Comparison of ENCODE assay signal across 41 mouse cellular contexts in genomic region chr13:24771482-24771881, GRCm38 (mm10). TPM values are rescaled to one million over a fixed set of nuclear protein-coding genes. Genes with fewer than 3 reads are reported as not detected.
"Had no signal": no experiment of that assay in that cellular context is flagged by ENCODE, and none has a peak within 500 bp of the region (broad histone marks: within the 10 kb centered on the region; RNA-seq: fewer than 3 reads in every experiment).

No protein-coding gene starts in this region.

RNA-seq across cellular contexts. Expression of gene Armh2, which starts 30.4 kb away (rescaled TPM):
- total RNA-seq: heart, postnatal 10 days; heart, postnatal 14 days; heart, postnatal 25 days; heart, postnatal 36 days; heart, postnatal 4 days; hematopoietic stem cell, adult 5-6 weeks; hindbrain, postnatal 0 days; layer of hippocampus, adult 18-20 months; layer of hippocampus, adult 2 months; layer of hippocampus, adult 8-10 months; layer of hippocampus, postnatal 10 days; layer of hippocampus, postnatal 14 days; layer of hippocampus, postnatal 25 days; layer of hippocampus, postnatal 36 days; left cerebral cortex, adult 18-20 months; left cerebral cortex, adult 2 months; left cerebral cortex, adult 8-10 months had no signal
- polyA plus RNA-seq: heart, embryonic 11.5 days; heart, embryonic 12.5 days; heart, embryonic 13.5 days; heart, embryonic 14.5 days; heart, embryonic 15.5 days; heart, embryonic 16.5 days; heart, postnatal 0 days; hindbrain, embryonic 10.5 days; hindbrain, embryonic 11.5 days; hindbrain, embryonic 12.5 days; hindbrain, embryonic 13.5 days; hindbrain, embryonic 14.5 days; hindbrain, embryonic 15.5 days; hindbrain, embryonic 16.5 days; hindbrain, postnatal 0 days; intestine, embryonic 14.5 days; intestine, embryonic 15.5 days; intestine, embryonic 16.5 days; intestine, postnatal 0 days; kidney, adult 2 months; kidney, embryonic 14.5 days; kidney, embryonic 15.5 days; kidney, embryonic 16.5 days; kidney, postnatal 0 days; large intestine, adult 2 months had no signal
